Mouse (Mus musculus) adrenal gland, postnatal 4 days (tissue): Measurements from ENCODE around the gene Them4. TPM values are rescaled to one million over a fixed set of nuclear protein-coding genes. Genes with fewer than 3 reads are reported as not detected.

ENCODE experiments used
- DNase-seq, 2 experiments: peaks; one replicate each; pipeline ENCODE4 v3.0.0; 2021 to 2022; ENCODE audit warnings: low spot score in 2 of 2, mixed read lengths in 2 of 2
- total RNA-seq, 2 experiments: library from RNA; stranded (reverse); gene quantifications; 2 replicates each; pipeline ENCODE4 v1.2.3; 2021

The Them4 gene
- total RNA-seq, 2 experiments from 2014 or later: 9.0 to 9.8 TPM

DNA sequence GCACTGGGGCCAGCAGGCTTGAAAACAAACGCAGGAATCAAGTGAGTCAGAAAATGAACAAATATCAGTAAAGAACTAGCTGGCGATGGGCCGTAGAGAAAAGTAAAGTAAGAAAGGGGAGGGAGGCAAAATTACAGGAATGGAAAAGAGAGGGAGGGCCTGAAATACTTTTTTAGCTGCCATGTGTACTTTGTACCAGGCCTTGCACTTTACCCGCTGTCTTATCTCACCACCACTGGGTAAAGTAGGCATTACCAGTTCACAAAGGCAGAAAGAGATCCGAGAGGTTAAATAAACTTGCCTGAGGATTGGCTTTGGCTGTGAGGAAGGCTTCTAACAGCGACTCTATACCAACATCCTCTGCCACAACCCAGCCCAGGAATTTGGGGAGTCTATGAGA is 57.6 kb downstream of the Them4 start:
- DNase-seq: no peak

GRCm38 (mm10) chr3:94368631-94369030 is 58.7 kb downstream of the Them4 start:
- DNase-seq: no peak

- no peak for DNase-seq
Observed at GRCm38 (mm10) chr3:94369709-94370108, 59.8 kb downstream of the Them4 start.

DNA sequence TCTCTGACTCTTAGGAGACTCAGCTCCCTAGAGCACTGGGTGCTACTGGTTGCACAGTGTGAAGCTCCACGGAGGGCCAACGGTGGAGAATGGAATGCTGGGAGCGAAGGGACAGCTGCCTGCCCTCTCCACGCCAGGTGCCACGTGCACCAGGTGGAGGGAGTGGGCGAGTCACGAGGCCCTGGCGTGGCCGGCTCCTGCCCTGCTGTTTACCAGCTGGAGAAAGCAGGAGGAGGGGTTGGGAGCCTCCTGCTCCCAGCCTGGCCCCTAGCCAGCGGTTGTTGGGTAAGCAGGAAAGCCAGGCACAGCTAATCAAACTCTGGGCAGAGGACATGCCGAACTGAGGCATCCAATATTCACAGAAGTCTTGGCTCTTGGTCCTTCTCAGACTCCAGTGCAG is 61.7 kb downstream of the Them4 start:
- DNase-seq: peak; percentile 49 to 66

DNA sequence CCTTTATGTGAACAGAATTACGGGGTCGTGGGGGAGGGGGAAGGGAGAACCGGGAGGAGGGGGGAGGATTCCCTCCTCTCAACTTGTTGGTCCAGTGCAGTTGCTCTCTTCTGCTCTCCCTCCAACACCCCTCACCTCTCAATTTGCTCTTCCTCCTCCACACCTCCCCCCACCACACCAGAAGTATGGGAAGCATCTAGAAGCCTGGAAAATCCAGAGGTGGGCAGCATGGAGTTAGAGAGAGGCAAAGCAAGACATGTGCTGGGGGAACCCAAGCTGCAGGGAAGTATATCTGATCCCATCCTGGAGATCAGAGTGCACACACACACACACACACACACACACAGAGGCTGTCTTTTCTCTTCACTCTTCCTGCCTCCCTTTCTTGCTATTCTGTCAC is 62.1 kb downstream of the Them4 start:
- DNase-seq: no peak

DNA sequence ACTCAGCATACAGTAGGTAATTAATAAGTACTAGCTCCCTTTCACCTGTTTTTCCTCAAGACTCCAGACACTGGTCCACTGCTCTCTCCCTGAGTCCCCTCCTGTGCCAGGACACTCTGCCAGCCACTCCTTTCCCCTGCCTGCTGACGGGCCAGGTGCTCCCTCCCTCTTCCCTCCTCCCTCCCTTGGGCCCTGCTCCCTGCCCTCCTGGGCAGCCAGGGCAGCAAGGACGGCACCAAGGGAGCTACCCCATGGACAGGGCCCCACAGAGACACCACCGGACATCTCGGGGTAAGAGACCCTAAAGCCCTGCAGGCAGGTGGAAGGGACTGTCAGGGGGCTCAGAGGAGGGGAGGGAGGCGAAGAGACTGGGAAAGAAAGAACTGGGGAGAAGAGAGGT is 62.8 kb downstream of the Them4 start, which contains the start of gene Rorc:
Gene Rorc (plus strand): TSS at position 154 of the 400 bp plus-strand sequence.
- no peak for DNase-seq

GRCm38 (mm10) chr3:94373090-94373489 is 63.2 kb downstream of the Them4 start:
- DNase-seq: no peak

GRCm38 (mm10) chr3:94373597-94374011 is 63.7 kb downstream of the Them4 start:
- DNase-seq: no peak

- DNase-seq: no peak
Observed at GRCm38 (mm10) chr3:94374636-94375035, 64.7 kb downstream of the Them4 start.

DNA sequence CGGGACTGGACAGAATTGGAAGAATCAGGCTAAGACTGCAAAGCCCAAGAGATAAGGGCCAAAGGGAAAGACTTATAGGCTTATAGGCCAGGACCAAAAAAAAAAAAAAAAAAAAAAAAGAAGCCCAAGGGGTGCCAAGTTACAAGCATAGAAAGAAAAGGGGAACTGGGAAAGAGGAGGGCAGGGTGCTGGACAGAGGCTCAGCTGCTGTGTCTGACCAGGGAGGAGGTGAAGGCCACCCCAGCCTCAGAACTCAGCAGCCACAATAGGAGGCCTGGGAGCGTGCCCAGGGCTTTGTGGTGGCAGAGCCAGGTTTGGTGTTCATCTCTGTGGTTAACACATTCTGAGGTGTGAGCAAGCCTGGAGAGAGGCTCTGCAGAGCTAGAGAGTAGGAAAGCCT is 65.3 kb downstream of the Them4 start:
- DNase-seq: no peak

- no peak for DNase-seq
Observed at GRCm38 (mm10) chr3:94375861-94376260, 66.0 kb downstream of the Them4 start.

DNA sequence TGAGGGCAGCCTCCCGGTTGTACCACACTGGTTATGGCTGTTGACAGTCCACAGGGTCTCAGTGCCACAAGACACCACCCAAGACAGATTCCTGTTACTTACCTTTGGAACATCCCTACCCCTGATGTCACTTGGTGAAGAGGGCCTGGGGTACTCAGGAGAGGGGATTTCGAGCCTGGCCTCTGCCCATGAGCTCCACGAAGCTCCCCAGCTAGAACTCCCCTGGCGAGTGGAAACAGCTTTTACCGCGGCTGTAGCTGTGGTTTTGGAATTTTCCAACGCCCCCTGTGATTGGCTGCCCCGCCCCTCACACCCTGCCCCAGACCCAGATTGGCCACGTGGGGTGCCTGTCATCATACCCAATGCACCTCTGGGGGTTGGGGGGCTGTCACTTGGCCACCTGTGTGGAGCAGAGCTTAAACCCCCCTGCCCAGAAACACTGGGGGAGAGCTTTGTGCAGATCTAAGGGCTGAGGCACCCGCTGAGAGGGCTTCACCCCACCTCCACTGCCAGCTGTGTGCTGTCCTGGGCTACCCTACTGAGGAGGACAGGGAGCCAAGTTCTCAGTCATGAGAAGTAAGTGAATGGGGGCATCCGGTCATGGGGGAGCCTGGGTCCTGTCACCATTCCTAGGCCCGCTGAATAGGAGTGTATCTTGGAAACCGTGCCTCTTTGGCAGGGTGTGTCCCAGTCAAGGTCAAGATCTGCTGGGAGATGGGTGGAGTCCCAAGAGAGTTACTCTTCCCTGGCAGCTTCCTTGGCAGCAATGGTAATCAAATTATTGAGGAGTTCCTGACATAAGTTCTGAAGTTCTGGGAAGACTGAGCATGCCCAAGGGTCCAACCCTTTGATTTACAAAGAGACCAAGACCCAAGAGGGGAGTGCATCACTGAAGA is 67.4 kb downstream of the Them4 start:
- DNase-seq: no peak

DNA sequence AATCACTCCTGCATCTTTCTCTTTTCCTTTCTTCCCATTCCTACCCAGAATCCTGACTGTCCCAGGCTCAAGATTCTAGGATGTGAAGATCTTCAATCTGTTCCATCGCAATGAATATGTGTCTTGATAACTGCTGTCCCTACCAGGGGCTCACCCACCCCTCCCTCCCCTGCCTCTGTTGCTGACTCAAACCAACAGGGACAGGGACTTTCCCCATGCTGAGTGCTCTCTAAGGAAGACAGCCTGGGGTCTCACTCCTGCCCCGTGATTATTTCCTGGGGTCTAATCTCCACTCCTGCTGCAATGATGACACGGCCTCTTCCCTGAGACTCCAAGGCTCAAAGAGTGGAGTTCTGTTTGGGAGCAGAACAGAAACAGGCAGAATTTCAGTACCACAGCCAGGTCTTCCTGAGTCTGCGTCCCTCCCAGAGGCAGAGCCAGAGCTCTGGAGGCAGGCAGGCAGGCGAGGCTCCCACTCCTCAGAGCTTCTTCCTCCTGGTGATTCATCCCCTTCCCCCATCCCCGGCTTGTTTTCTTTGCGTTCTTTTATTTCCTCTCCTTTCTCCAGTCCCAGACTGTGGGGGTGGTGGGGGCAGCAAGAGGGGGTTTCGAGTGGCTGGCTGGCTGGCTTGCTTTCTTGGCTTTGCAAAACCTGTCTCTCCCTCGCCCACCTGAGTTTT is 70.1 kb downstream of the Them4 start:
- no peak for DNase-seq

Other genes with a start within 250 kb of the Them4 start
- gene Gm10697, start 237.4 kb upstream of the Them4 start, total RNA-seq: not detected
- gene Gm10696, start 131.9 kb upstream of the Them4 start, total RNA-seq: not detected
- gene Gm5286, start 113.4 kb upstream of the Them4 start, total RNA-seq: not detected
- not detected for gene Gm4778, start 46.1 kb upstream of the Them4 start, total RNA-seq
- not detected for gene Them5, start 32.0 kb downstream of the Them4 start, total RNA-seq
- under 1 TPM; 0.62 to 0.67 TPM for gene C2cd4d, start 52.3 kb downstream of the Them4 start, total RNA-seq
- gene Rorc, start 62.7 kb downstream of the Them4 start, total RNA-seq: 10 to 100 TPM; 17.7 to 18.9 TPM
- gene Lingo4, start 88.4 kb downstream of the Them4 start, total RNA-seq: 1 to 10 TPM in 1 of 2 experiments, under 1 TPM in 1; 0.78 to 1.3 TPM
- 10 to 100 TPM; 10.5 to 15.1 TPM for gene Tdrkh, start 103.2 kb downstream of the Them4 start, total RNA-seq
- 10 to 100 TPM; 75.0 to 75.3 TPM for gene Mrpl9, start 133.2 kb downstream of the Them4 start, total RNA-seq
- gene Oaz3, start 133.8 kb downstream of the Them4 start, total RNA-seq: not detected
- 10 to 100 TPM; 50.3 to 56.4 TPM for gene Celf3, start 168.2 kb downstream of the Them4 start, total RNA-seq
- gene Riiad1, start 170.3 kb downstream of the Them4 start, total RNA-seq: 1 to 10 TPM; 7.1 to 7.4 TPM